Mouse (Mus musculus) midbrain, embryonic 14.5 days (tissue): ENCODE measurements around the gene Zfp39. TPM values are rescaled to one million over a fixed set of nuclear protein-coding genes. Genes with fewer than 3 reads are reported as not detected.
A peak's percentile ranks its signal among the peaks of the same experiment; 100 is the strongest.
"Not testable (repeated sequence)": the region's sequence is repeated elsewhere in the genome, so short reads cannot be mapped to it uniquely, and the experiment has no call there.

ENCODE experiments used
- ATAC-seq: fragments of 200-750 bp; cut with Nextera tagmentation; 2 replicates; pipeline ENCODE4 v1.8.0; 2017; ENCODE audit warnings: moderate number of reproducible peaks, moderate library complexity; ENCODE audit not compliant: low FRiP score, low TSS enrichment
- DNase-seq: peaks from one replicate; pipeline ENCODE4 v3.0.0-alpha.2; 2015
- H3K27ac ChIP-seq: fragments of 300-500 bp; sonication (generic); replicated peaks from 2 replicates; pipeline ENCODE4 v1.5.1; 2014; ENCODE audit warnings: mild to moderate bottlenecking, low read depth, low read length, moderate library complexity
- H3K27me3 ChIP-seq: fragments of 300-500 bp; sonication (generic); 2 replicates; pipeline ENCODE4 v1.6.1; 2014; ENCODE audit warnings: low read length, control low read depth, mixed read lengths; ENCODE audit not compliant: control insufficient read depth, insufficient read depth
- H3K36me3 ChIP-seq: fragments of 300-500 bp; sonication (generic); 2 replicates; pipeline ENCODE4 v1.6.1; 2014; ENCODE audit warnings: low read length, control low read depth; ENCODE audit not compliant: control insufficient read depth, insufficient read depth
- H3K4me1 ChIP-seq: fragments of 300-500 bp; sonication (generic); 2 replicates; pipeline ENCODE4 v1.6.1; 2014; ENCODE audit warnings: mild to moderate bottlenecking, antibody characterized with exemption, low read length, control low read depth; ENCODE audit not compliant: control insufficient read depth, insufficient read depth
- H3K4me2 ChIP-seq: fragments of 300-500 bp; sonication (generic); 2 replicates; pipeline ENCODE4 v1.6.1; 2014; ENCODE audit warnings: mild to moderate bottlenecking, low read length, moderate library complexity
- H3K4me3 ChIP-seq: fragments of 300-500 bp; sonication (generic); replicated peaks from 2 replicates; pipeline ENCODE4 v1.5.1; 2014; ENCODE audit warnings: low read depth, low read length
- H3K9ac ChIP-seq: fragments of 300-500 bp; sonication (generic); replicated peaks from 2 replicates; pipeline ENCODE4 v1.6.1; 2014; ENCODE audit warnings: mild to moderate bottlenecking, low read length, moderate library complexity
- H3K9me3 ChIP-seq: fragments of 300-500 bp; sonication (generic); 2 replicates; pipeline ENCODE4 v1.6.1; 2016; ENCODE audit warnings: low read length, control low read depth, mixed read lengths; ENCODE audit not compliant: control insufficient read depth
- WGBS: fragments of 180-500 bp; shearing (Covaris S2); extraction: QIAGEN DNeasy Blood & Tissue Kit; methylation state at CpG from one replicate; pipeline ENCODE4 v1.1.7; 2014; 5-methylcytosine and 5-hydroxymethylcytosine counted together
- polyA plus RNA-seq: library from polyadenylated mRNA; unstranded; fragments of >200 nt; fragmentation: Nextera tagmentation; extraction: Ambion mirVana; gene quantifications from 2 replicates; pipeline ENCODE4 v1.2.1, GENCODE M21; 2014

The Zfp39 gene
- polyA plus RNA-seq, 1 experiment from 2014 or later: 9.1 TPM

- Histone ChIP-seq H3K9me3 (no peaks in the 10 kb centered on the region), H3K36me3 (peaks cover 33% of the 10 kb centered on the region), H3K27me3 (no peaks in the 10 kb centered on the region), H3K4me2 (peak overlapping the region; percentile 84), H3K27ac (no peak overlapping the region), H3K4me1 (0 out of 2 replicates have a peak, but pooled peaks cover 8% of the 10 kb centered on the region), H3K9ac (no peak overlapping the region; the same call in 1 of the 2 replicates), H3K4me3 (peak overlapping the region; percentile 70)
- WGBS: 87% methylated on average over 6 of the region's 6 CpGs
- ATAC-seq (no peak), DNase-seq (no peak)
Measured at GRCm38 (mm10) chr11:58867954-58868330, 36.1 kb downstream of the Zfp39 start.

GRCm38 (mm10) chr11:58867039-58867953, 36.7 kb downstream of the Zfp39 start, which contains the start of gene 2810021J22Rik:
Gene 2810021J22Rik (plus strand): TSS chr11:58867216.
- ATAC-seq (peak; percentile 84), DNase-seq (peak; percentile 91)
- 7% methylated on average over 37 of the region's 37 CpGs for WGBS
- H3K27ac ChIP-seq: peak within 1 kb of the TSS; percentile 89
- no peaks in the 10 kb centered on the region for H3K9me3 ChIP-seq
- no peaks in the 10 kb centered on the region for H3K27me3 ChIP-seq
- H3K9ac ChIP-seq: peak within 1 kb of the TSS; percentile 84
- peaks cover 33% of the 10 kb centered on the region for H3K36me3 ChIP-seq
- H3K4me3 ChIP-seq: peak within 1 kb of the TSS; percentile 70
- H3K4me2 ChIP-seq: peak within 1 kb of the TSS; percentile 84
- 0 out of 2 replicates have a peak, but pooled peaks cover 8% of the 10 kb centered on the region for H3K4me1 ChIP-seq

- Histone ChIP-seq H3K27ac (no peak overlapping the region), H3K4me1 (no peaks in the 10 kb centered on the region), H3K36me3 (peaks cover 52% of the 10 kb centered on the region), H3K9ac (no peak overlapping the region), H3K4me2 (no peak overlapping the region), H3K9me3 (peaks cover 14% of the 10 kb centered on the region), H3K27me3 (no peaks in the 10 kb centered on the region), H3K4me3 (no peak overlapping the region)
- no peak for DNase-seq
- 97% methylated on average over 8 of the region's 8 CpGs for WGBS
- ATAC-seq: no peak
Measured at GRCm38 (mm10) chr11:58860744-58861143, 43.3 kb downstream of the Zfp39 start.

GRCm38 (mm10) chr11:58849731-58850130, 54.3 kb downstream of the Zfp39 start:
- H3K27me3 ChIP-seq: no peaks in the 10 kb centered on the region
- no peak overlapping the region for H3K27ac ChIP-seq
- WGBS: 77% methylated on average over 2 of the region's 2 CpGs
- DNase-seq (no peak), ATAC-seq (no peak)
- H3K4me2 ChIP-seq: no peak overlapping the region
- H3K4me1 ChIP-seq: peaks cover 6% of the 10 kb centered on the region; the same call in 1 of the 2 replicates
- peaks cover 41% of the 10 kb centered on the region for H3K36me3 ChIP-seq
- H3K9me3 ChIP-seq: no peaks in the 10 kb centered on the region
- no peak overlapping the region for H3K9ac ChIP-seq
- no peak overlapping the region for H3K4me3 ChIP-seq

- Histone ChIP-seq H3K4me2 (peak overlapping the region; percentile 74), H3K4me3 (peak overlapping the region; percentile 66), H3K9me3 (no peaks in the 10 kb centered on the region), H3K27me3 (no peaks in the 10 kb centered on the region), H3K36me3 (peaks cover 28% of the 10 kb centered on the region), H3K9ac (peak overlapping the region; percentile 72), H3K27ac (no peak overlapping the region; the same call in 1 of the 2 replicates), H3K4me1 (peaks cover 6% of the 10 kb centered on the region; the same call in 1 of the 2 replicates)
- 49% methylated on average over 9 of the region's 9 CpGs for WGBS
- ATAC-seq (0 out of 2 replicates have a peak, but pooled peaks have one; percentile 24), DNase-seq (no peak)
Measured at GRCm38 (mm10) chr11:58847636-58848035, 56.4 kb downstream of the Zfp39 start.

- Histone ChIP-seq H3K27me3 (no peaks in the 10 kb centered on the region), H3K36me3 (peaks cover 22% of the 10 kb centered on the region), H3K27ac (peak within 1 kb of the TSS; percentile 80), H3K4me1 (peaks cover 6% of the 10 kb centered on the region; the same call in 1 of the 2 replicates), H3K9ac (peak within 1 kb of the TSS; percentile 72), H3K4me2 (peak within 1 kb of the TSS; percentile 74), H3K4me3 (peak within 1 kb of the TSS; percentile 66), H3K9me3 (no peaks in the 10 kb centered on the region)
- under 1% methylated on average over 24 of the region's 24 CpGs for WGBS
- ATAC-seq: peak; percentile 100
- peak; percentile 97 for DNase-seq
Measured at GRCm38 (mm10) chr11:58846919-58847461, 57.0 kb downstream of the Zfp39 start, which contains the start of gene Gm12258. Gene Gm12258 (plus strand): TSS chr11:58847158.

GRCm38 (mm10) chr11:58838951-58839350, 65.1 kb downstream of the Zfp39 start, which contains the start of gene Olfr311:
Gene Olfr311 (plus strand): TSS chr11:58839251.
- H3K4me3 ChIP-seq, H3K27me3 ChIP-seq, DNase-seq, H3K4me1 ChIP-seq, H3K36me3 ChIP-seq, H3K9ac ChIP-seq, ATAC-seq, H3K27ac ChIP-seq, H3K4me2 ChIP-seq, H3K9me3 ChIP-seq: not testable (repeated sequence)
